Mouse (Mus musculus) G1E-ER4 (cell line): ENCODE measurements around the gene Spata31d1d. TPM values are rescaled to one million over a fixed set of nuclear protein-coding genes. Genes with fewer than 3 reads are reported as not detected.
A peak's percentile ranks its signal among the peaks of the same experiment; 100 is the strongest.

ENCODE experiments used
- GATA1 ChIP-seq: IDR thresholded peaks from one replicate; pipeline ENCODE4 v1.8.0; 2012; ENCODE audit warnings: low read length, inconsistent platforms
- polyA plus RNA-seq: library from polyadenylated mRNA; stranded (reverse); fragments of >175 nt; gene quantifications from 2 replicates; pipeline ENCODE4 v1.2.3, GENCODE M21; 2012

Gene Spata31d1d
- polyA plus RNA-seq, 1 experiment, result not detected

- TF ChIP-seq GATA1, result no peak
Observed at GRCm38 (mm10) chr13:59690576-59690975, 41.0 kb downstream of the Spata31d1d start.

GRCm38 (mm10) chr13:59689843-59690242 lies 41.7 kb downstream of the Spata31d1d start:
- TF ChIP-seq GATA1, result no peak

GRCm38 (mm10) chr13:59689313-59689712 lies 42.2 kb downstream of the Spata31d1d start:
- TF ChIP-seq GATA1, result no peak

- TF ChIP-seq GATA1, result no peak
Observed at GRCm38 (mm10) chr13:59688338-59688770, 43.2 kb downstream of the Spata31d1d start.

GRCm38 (mm10) chr13:59685236-59685635 lies 46.3 kb downstream of the Spata31d1d start:
- TF ChIP-seq GATA1, result no peak

GRCm38 (mm10) chr13:59682629-59683028 lies 48.9 kb downstream of the Spata31d1d start:
- TF ChIP-seq GATA1, result peak; percentile 31

- no peak for TF ChIP-seq GATA1
Observed at GRCm38 (mm10) chr13:59679908-59680307, 51.6 kb downstream of the Spata31d1d start.

- TF ChIP-seq GATA1, result no peak
Observed at GRCm38 (mm10) chr13:59679306-59679705, 52.2 kb downstream of the Spata31d1d start.

GRCm38 (mm10) chr13:59676316-59677229 lies 55.0 kb downstream of the Spata31d1d start:
- no peak for TF ChIP-seq GATA1

Other genes starting within 250 kb of the Spata31d1d start
- 5.1 and 6.0 TPM in 2 replicates for gene Agtpbp1, start 146.5 kb downstream of the Spata31d1d start, polyA plus RNA-seq
- 7.7 and 8.3 TPM in 2 replicates for gene Naa35, start 146.5 kb downstream of the Spata31d1d start, polyA plus RNA-seq
- 24.8 and 27.6 TPM in 2 replicates for gene Golm1, start 55.9 kb downstream of the Spata31d1d start, polyA plus RNA-seq
- gene 4921517D22Rik, start 37.6 kb downstream of the Spata31d1d start, polyA plus RNA-seq, result not detected in 2 replicates
- not detected in 2 replicates for gene Spata31d1a, start 21.4 kb downstream of the Spata31d1d start, polyA plus RNA-seq
- gene Spata31d1b, start 19.5 kb downstream of the Spata31d1d start, polyA plus RNA-seq, result not detected in 2 replicates
- not detected in 2 replicates for gene 1700014D04Rik, start 15.0 kb upstream of the Spata31d1d start, polyA plus RNA-seq
- 62.1 and 85.1 TPM in 2 replicates for gene Isca1, start 38.1 kb upstream of the Spata31d1d start, polyA plus RNA-seq
- 17.3 and 46.2 TPM in 2 replicates for gene Gm49354, start 50.5 kb upstream of the Spata31d1d start, polyA plus RNA-seq
- gene Tut7, start 91.4 kb upstream of the Spata31d1d start, polyA plus RNA-seq, result 51.6 and 70.9 TPM in 2 replicates